Mouse (Mus musculus): ENCODE results near the gene Tnfaip8l1.

GRCm38 (mm10) chr17:56137839-56138613 is 24.3 kb upstream of the Tnfaip8l1 start:
- TF ChIP-seq CTCF (IDR thresholded peaks at IDR 0.05 in 2 of 3, conservative IDR thresholded peaks at IDR 0.05 in 1 of 3; ENCODE audit: control insufficient read depth in 1 of 3, insufficient read depth in 1 of 3, low read depth in 2 of 3, low read length in 3 of 3, poor library complexity in 1 of 3, severe bottlenecking in 1 of 3) (no peak), MAX (IDR thresholded peaks at IDR 0.05; ENCODE audit: low read length) (no peak), POLR2A (IDR thresholded peaks at IDR 0.05; ENCODE audit: control insufficient read depth in 1 of 2, insufficient read depth in 1 of 2, low read depth in 1 of 2, low read length in 2 of 2, poor library complexity in 1 of 2) (no peak), NELFE (IDR thresholded peaks at IDR 0.05; ENCODE audit: low read depth, low read length) (no peak), JUND (IDR thresholded peaks at IDR 0.05; ENCODE audit: low read depth, low read length) (no peak), GABPA (IDR thresholded peaks at IDR 0.05; ENCODE audit: low read depth, low read length) (no peak), UBTF (IDR thresholded peaks at IDR 0.05; ENCODE audit: borderline replicate concordance, insufficient read depth, low read depth, low read length) (no peak), GATA1 (IDR thresholded peaks at IDR 0.05; ENCODE audit: low read depth, low read length) (no peak), MYC (IDR thresholded peaks at IDR 0.05; ENCODE audit: low read depth, low read length) (no peak), USF1 (IDR thresholded peaks at IDR 0.05; ENCODE audit: low read depth, low read length) (no peak)
